Mouse (Mus musculus): ENCODE results near the gene Spata2l. TPM values are rescaled to one million over a fixed set of nuclear protein-coding genes. Genes with fewer than 3 reads are reported as not detected.
"Not testable (repeated sequence)": the region's sequence is repeated elsewhere in the genome, so short reads cannot be mapped to it uniquely, and the experiment has no call there.

Spata2l gene
- total RNA-seq, 2 experiments from 2014 or later = 1.9 TPM; not detected in 1

GRCm38 (mm10) chr8:123250940-123251339 lies 14.9 kb upstream of the Spata2l start:
- no peak for ATAC-seq (replicated peaks; ENCODE audit: low FRiP score, low TSS enrichment, poor library complexity, severe bottlenecking)

DNA sequence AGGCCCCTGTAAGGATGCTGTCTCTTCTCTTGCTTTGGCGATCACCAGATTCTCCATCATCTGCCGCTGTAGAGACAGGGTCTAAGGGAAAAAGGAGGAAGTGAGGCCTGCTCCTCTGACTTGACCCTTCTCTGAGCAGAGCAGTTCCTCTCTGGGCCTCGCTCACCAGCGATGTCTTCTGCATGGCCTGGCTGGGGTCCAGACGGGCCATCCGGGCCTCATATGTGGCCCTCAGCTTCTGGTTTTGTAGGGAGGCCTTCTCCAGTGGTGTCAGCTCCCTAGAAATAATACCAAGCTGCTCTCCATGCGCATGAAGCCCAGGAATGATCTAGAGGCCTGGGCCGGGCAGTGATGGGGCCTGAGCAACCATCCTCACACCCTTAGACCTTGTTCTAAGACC lies 12.6 kb upstream of the Spata2l start:
- no peak for ATAC-seq (replicated peaks; ENCODE audit: low FRiP score, low TSS enrichment, poor library complexity, severe bottlenecking)

- no peak for ATAC-seq (replicated peaks; ENCODE audit: low FRiP score, low TSS enrichment, poor library complexity, severe bottlenecking)
These were observed 11.7 kb upstream of the Spata2l start for GRCm38 (mm10) chr8:123247748-123248147.

GRCm38 (mm10) chr8:123245543-123245942 lies 9.5 kb upstream of the Spata2l start:
- no peak for ATAC-seq (replicated peaks; ENCODE audit: low FRiP score, low TSS enrichment, poor library complexity, severe bottlenecking)

DNA sequence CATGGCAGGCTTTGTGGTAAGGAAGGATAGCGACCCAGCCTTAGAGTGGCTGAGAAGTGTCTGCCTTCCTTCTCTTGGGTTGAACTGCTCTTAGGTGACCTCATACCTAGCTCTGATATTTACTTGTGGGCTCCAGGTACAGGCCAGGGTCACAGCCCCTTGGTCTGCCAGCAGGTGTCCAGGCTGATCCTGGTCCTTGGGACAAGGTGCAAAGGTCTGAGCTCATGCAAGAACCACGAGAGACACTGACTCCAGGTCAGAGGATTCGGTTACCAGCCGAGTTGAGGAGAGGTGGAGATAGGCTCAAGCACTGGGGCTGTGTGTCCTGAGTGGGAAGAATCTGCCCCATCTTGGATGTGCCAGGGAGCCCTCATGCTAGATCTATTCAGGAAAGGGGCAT lies 8.3 kb upstream of the Spata2l start:
- no peak for ATAC-seq (replicated peaks; ENCODE audit: low FRiP score, low TSS enrichment, poor library complexity, severe bottlenecking)

DNA sequence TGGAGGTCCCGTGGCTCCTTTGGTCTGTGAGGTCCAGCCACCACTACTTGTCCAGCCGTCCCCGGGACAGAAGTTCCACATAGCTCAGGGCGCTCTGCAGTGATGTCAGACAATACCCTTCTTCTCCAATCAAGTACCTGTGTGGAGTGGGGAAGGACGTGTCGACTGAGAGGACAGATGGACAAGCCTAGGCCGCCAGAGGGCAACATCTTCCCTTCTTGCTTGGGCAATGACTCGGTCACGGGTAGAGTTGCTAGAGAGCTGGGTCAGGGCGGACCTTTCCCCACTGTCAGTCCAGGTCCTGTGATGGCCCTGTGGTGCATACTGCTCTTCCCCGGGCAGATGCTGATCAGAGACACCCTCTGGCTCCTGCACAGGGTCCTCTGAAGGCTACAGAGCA lies 7.0 kb upstream of the Spata2l start:
- ATAC-seq (replicated peaks; ENCODE audit: low FRiP score, low TSS enrichment, poor library complexity, severe bottlenecking) = no peak

- ATAC-seq (replicated peaks; ENCODE audit: low FRiP score, low TSS enrichment, poor library complexity, severe bottlenecking) = no peak
These were observed 6.3 kb upstream of the Spata2l start for GRCm38 (mm10) chr8:123242107-123242923.

DNA sequence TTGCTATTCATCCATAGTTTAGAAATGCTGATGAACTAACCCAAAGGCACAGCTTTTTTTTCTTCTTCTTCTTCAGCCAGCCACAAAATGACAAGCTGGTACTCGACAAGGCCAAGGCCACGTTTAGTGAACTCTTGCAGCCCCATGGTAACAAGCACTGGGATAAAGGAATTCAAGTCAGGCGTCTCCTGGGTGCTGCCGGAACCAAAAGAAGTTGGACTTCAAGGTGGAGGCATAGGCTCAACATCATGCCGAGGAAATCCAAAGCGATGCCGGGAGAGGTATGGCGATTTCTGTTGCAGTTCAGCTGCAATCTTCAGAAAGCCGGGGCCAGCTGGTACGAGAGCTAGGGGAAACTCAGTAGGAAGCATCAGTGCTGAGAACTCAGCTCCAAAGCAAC lies 3.4 kb upstream of the Spata2l start:
- no peak for ATAC-seq (replicated peaks; ENCODE audit: low FRiP score, low TSS enrichment, poor library complexity, severe bottlenecking)

DNA sequence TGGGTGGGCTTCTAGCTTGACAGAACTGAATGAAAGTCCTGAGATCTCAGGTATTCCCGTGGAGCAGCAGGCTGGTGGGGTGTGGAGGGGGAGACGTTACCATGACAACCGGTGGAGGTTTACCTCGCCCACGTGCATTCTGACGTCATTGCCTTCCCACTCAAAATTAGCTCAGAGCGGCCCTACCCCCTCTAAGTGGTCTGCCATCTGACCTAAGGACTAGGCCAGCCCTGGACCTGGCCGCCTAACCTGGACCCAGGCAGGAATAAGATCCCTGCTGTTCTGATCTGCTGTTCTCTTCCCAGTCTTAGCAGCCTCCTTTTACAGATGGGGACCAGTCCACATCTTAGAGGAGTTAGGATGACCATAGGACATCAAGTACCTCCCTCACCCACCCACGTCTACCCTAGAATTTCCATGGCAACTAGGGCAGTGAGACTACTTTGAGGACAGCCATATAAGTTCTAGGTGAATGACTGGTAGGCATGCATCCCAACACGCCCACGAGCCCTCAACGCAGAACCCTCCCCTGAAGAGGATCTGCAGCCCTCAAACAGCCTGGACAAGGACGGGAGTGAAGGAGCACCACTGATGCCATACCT lies 1.0 kb downstream of the Spata2l start:
- ATAC-seq (replicated peaks; ENCODE audit: low FRiP score, low TSS enrichment, poor library complexity, severe bottlenecking) = peak; percentile 5; the same call in 1 of the 2 replicates

DNA sequence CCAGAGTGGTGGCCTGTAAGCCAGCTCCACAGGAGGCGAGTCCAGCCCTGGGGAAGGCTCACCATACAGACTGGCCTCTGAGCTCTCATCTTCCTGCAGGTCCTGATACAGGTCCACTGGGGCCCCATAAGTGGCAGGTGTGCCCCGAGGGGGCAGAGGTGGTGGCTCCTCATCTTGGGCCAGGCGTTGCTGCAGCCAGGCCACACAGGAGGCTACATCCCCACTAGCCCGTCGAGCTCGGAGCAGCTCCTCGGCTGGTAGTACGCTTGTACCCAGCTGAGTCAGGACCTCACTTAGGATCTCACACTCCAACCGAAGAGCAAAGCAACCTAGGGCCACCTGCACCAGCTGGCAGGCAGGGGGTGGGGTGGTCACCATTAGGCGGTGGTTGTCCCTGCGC lies 2.3 kb downstream of the Spata2l start:
- no peak for ATAC-seq (replicated peaks; ENCODE audit: low FRiP score, low TSS enrichment, poor library complexity, severe bottlenecking)

DNA sequence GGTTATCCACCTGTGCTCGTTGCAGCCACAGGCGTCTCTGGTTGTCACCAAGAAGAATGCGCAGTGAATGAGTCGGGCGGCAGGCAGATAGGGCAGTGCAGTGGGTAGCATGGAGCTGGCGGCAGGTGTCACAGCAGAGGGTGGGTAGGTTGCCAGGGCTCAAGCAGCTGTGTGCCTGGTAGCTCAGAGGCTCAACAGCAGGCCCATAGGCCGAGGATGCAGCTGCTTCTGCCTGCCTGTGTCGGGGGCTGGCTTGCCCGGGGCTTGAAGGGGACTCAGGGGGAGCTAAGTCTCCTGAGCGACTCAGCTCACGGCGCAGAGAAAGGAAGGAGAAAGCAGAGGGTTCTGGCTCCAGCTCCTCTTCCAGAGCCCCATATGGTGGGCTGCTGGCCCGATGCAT lies 2.7 kb downstream of the Spata2l start:
- no peak for ATAC-seq (replicated peaks; ENCODE audit: low FRiP score, low TSS enrichment, poor library complexity, severe bottlenecking)

GRCm38 (mm10) chr8:123232553-123232952 lies 3.5 kb downstream of the Spata2l start:
- no peak for ATAC-seq (replicated peaks; ENCODE audit: low FRiP score, low TSS enrichment, poor library complexity, severe bottlenecking)

- ATAC-seq (replicated peaks; ENCODE audit: low FRiP score, low TSS enrichment, poor library complexity, severe bottlenecking) = no peak
These were observed 4.3 kb downstream of the Spata2l start for GRCm38 (mm10) chr8:123231742-123232141.

- not testable (repeated sequence) for ATAC-seq (replicated peaks; ENCODE audit: low FRiP score, low TSS enrichment, poor library complexity, severe bottlenecking)
These were observed 5.7 kb downstream of the Spata2l start for GRCm38 (mm10) chr8:123230326-123230725.

DNA sequence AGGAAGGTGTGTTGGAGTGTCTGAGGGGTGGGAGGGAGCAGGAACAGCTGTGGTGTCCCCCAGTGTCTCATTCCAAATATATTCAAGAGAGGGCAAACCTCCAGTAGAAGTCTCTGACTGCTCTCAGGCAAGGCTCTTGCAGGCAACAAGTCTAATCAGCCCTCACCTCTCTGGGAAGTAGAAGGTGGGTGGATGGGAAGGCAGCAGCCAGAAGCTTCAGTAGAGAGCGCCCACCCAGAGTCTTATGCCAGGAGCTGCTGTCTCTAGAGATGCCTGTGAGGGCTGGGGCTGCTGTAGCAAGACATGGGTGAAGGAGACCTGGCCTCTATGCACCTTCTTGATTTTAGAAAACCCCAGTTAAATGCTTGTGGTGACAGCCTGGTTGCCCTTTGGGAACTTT lies 7.6 kb downstream of the Spata2l start:
- no peak for ATAC-seq (replicated peaks; ENCODE audit: low FRiP score, low TSS enrichment, poor library complexity, severe bottlenecking)

- ATAC-seq (replicated peaks; ENCODE audit: low FRiP score, low TSS enrichment, poor library complexity, severe bottlenecking) = peak; percentile 91
These were observed 11.5 kb downstream of the Spata2l start, which contains the start of gene Cdk10 for GRCm38 (mm10) chr8:123224278-123225266. Gene Cdk10, plus strand, starts transcription at chr8:123224842.

DNA sequence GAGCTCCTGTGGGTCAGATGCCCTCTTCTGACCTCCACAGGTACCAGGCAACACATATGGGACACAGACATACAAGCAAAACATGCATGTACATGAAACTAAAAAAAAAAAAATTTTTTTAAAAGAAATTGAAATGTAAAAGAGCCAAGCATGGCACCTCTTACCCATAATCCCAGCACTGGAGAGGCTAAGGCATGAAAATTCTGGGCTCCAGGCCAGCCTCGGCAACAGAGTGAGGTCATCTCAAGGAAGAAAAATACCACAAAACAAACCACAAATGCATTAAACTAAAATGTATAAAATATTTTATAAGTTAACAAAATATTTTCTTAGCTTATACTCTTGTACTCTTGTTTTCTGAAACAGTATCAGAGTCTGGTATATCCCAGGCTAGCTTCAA lies 15.1 kb downstream of the Spata2l start:
- no peak for ATAC-seq (replicated peaks; ENCODE audit: low FRiP score, low TSS enrichment, poor library complexity, severe bottlenecking)

GRCm38 (mm10) chr8:123215430-123215829 lies 20.6 kb downstream of the Spata2l start:
- ATAC-seq (replicated peaks; ENCODE audit: low FRiP score, low TSS enrichment, poor library complexity, severe bottlenecking) = no peak

GRCm38 (mm10) chr8:123213118-123213772 lies 22.8 kb downstream of the Spata2l start:
- 0 out of 2 replicates have a peak, but pooled peaks have one; percentile 8 for ATAC-seq (replicated peaks; ENCODE audit: low FRiP score, low TSS enrichment, poor library complexity, severe bottlenecking)
